Mouse (Mus musculus) thymus, postnatal 0 days (tissue): ENCODE data around the gene AU018091. TPM values are rescaled to one million over a fixed set of nuclear protein-coding genes. Genes with fewer than 3 reads are reported as not detected.
"Not testable (repeated sequence)": the region's sequence is repeated elsewhere in the genome, so short reads cannot be mapped to it uniquely, and the experiment has no call there.

Source experiments
- DNase-seq: peaks from one replicate; pipeline ENCODE4 v3.0.0-alpha.2; 2015; ENCODE audit warnings: low spot score
- polyA plus RNA-seq: library from polyadenylated mRNA; unstranded; fragments of >200 nt; fragmentation: Nextera tagmentation; extraction: Ambion mirVana; gene quantifications from 2 replicates; pipeline ENCODE4 v1.2.1, GENCODE M21; 2015

Gene AU018091
- not detected in 2 replicates for polyA plus RNA-seq

DNA sequence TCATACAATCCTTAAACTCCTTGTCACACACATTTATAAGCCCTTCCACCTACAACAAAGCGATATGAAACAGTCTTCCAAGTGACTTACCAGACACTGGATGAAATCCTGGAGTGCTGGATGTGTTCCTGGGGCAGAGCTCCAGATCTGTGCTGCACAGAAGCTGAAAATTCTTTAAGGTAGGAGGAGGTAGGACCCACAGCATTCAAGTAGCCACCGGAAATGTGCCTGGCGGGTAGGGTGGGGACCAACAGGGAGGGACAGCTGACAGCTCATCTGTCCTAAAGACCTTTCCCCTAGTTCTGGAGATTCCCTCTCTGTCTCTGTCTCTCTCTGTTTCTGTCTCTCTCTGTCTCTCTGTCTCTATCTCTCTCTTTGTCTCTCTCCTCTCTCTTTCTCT lies at the start of gene AU018091:
AU018091 (minus strand) TSS at position 279 of the 400 bp plus-strand sequence.
- DNase-seq: no peak

DNA sequence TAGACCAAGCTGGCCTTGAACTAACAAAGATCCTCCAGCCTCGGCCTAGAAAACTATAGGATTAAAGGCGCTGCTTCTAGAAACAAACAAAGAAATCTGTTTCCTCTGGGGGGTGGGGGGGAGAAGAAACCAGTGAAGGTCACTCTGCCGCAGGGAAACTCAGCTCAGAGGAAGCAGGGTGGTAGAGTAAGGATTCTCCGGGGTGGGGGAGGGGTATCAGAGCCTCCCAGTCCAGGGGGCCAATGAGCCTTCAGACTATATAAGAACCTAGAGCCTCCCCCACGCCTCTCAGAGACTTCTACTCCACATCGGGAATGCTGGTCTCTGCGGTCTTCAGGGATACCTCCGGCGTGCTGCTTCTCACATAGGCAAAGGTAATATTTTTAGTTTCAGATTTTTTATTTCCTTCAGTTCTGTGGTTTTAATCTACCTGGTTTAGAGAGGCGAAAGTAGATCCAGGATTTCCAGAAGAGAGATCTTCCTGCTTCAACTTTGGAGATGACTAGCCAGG lies 48.6 kb upstream of the AU018091 start:
- no peak for DNase-seq

GRCm38 (mm10) chr7:3216331-3216730 lies 47.3 kb upstream of the AU018091 start:
- no peak for DNase-seq

DNA sequence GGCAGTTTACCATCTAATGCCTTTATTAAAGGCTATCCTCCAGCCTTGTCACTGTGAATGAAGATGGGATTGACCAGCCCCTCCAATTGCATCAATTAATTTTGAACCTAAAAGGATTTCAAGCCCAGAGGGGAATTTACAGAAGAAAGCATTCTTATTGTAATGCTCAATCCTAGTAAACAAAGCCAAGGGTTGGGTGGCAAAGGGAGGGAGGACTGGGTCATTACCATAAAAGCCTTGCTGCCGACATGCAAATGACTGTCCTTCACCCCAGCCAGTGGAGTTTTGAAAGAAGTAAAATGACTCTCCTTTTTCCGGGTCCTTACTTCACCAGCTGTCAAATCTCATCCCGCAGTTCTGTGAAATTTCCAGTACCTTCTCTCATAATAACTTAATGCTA lies 44.6 kb upstream of the AU018091 start:
- DNase-seq: no peak

DNA sequence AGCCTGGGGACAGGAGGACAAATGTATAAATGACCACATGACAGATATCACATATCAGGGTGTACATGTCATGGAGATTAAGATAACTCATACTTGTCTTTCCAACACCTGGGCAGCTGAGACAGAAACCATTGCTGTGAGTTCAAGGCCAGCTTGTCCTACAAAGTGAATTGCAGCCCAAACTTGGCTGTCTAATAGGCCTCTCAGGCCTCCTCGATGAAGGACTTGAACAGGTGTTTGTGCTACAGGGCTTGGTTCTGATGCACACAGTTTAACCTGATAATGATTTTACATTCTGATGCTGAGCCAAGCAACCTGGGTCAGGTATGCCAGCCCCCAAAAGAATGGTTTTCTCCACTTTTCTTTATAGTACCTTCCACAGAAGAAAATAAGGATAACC lies 44.2 kb upstream of the AU018091 start:
- DNase-seq: no peak

DNA sequence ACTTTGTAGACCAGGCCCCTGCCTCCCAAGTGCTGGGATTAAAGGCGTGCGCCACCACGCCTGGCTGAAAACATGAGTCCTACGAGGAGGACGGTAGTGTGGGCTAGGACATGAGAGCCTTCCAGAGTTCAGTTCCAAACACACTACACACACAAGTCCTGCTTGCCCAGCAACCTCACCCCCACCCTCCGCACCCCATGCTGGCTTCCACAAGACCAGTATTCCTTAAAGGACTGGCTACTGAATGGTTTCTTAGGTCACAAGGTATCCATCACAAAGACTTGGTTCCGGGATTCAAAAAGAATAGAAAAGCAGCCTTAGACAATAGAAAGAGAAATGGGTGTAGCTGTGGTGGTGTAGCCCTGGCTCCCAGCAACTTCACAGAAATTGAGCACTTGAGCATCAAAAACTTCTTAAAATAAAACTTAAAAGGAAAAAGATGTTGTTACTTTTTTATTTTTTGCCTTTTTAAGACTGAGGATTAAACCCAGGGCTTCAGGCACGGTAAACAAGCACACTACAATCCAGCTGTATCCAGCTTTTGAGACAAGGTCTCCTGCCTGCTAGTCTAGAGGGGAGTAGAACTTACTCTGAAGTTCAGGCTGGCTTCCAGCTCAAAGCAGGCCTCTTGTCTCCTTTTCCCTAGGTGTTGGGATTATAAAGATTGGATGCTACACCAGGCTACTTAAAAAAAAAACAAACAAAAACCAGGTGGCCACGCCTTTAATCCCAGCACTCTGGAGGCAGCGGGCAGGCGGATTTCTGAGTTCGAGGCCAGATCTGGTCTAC lies 43.2 kb upstream of the AU018091 start:
- DNase-seq: no peak

- DNase-seq: no peak
Measured at GRCm38 (mm10) chr7:3211518-3211917, 42.5 kb upstream of the AU018091 start.

GRCm38 (mm10) chr7:3210605-3211004 lies 41.6 kb upstream of the AU018091 start:
- DNase-seq: no peak

- no peak for DNase-seq
Measured at GRCm38 (mm10) chr7:3206520-3206919, 37.5 kb upstream of the AU018091 start.

GRCm38 (mm10) chr7:3204628-3205027 lies 35.6 kb upstream of the AU018091 start:
- no peak for DNase-seq

DNA sequence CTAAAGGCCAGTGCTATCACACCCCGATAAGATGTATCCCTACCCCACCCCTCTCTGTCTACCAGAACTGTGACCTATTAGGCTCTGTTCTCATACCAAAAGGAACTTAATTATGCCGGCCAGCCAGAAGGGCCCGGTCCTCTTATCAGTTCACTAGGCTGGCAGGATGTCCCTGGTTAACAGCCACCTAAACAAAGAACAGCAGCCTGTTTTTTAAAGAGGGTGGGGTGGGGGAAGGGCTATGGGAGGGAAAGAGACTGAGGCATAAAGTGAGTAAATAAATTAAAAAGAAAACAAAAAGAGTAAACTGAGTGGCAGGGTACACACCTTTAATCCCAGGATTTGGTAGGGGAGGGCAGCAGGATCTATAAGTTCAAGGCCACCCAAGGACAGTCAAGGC lies 34.9 kb upstream of the AU018091 start:
- no peak for DNase-seq

DNA sequence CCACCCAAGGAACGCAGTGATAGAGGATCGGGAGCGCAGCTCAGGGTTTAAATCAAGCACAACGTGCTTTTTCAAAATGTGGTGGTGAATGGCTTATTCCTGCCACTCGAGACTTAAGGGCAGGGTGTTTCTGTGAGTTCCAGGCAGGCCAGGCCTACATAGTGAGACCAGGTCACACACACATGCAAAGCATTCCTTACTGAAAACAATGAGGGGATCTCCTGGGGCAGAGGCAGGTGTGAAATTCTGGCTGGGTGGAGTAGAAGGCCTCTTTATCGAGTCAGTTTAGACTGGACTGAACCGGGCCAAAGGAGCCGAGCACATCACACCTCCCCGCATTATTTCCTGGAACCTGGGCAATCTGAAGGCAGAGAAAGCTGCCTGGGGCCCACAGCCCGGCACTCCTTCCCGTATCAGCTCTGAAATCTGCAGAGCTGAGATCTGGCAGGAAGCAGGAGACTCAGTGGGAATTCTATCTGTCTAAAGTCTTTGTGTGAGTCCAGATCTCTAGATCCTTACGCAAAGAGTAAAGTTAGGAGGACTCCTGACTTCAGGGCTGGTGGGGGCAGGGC lies 32.2 kb upstream of the AU018091 start:
- DNase-seq: no peak

DNA sequence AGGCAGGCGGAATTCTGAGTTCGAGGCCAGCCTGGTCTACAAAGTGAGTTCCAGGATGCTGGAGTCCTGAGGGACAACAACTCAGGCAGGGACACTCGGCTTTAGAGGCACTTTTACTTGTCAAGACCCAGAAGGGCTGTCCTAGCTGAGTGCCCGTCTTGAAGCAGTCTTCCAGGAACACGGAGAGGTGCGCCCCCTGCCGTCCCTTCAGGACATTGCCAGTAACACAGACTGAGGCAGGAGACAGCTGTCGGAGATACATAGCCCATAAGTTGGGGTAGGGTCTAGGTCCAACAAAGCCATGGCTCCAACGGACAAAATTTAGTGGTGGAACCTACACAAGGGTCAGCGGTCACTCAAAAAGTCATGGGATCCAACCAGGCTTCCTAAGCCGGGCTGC lies 29.9 kb upstream of the AU018091 start:
- peak; percentile 12 for DNase-seq

DNA sequence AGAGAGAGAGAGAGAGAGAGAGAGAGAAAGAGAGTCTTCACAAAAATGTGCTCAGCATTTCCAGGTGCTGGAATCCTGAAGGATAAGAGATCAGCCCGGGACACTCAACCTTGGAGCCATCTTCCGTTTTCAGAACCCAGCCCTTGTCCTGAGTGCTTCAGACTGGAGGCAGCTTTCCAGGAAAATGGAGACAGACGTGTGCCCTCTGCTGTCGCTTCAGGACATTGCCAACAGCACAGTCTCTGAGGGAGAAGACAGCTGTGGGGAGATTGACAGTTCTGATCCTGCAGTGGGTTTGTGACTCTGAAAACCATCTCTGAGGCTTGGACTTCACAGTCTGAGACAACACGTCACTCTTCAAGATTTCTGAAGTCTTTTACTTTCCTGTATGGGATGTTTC lies 26.8 kb upstream of the AU018091 start:
- no peak for DNase-seq

DNA sequence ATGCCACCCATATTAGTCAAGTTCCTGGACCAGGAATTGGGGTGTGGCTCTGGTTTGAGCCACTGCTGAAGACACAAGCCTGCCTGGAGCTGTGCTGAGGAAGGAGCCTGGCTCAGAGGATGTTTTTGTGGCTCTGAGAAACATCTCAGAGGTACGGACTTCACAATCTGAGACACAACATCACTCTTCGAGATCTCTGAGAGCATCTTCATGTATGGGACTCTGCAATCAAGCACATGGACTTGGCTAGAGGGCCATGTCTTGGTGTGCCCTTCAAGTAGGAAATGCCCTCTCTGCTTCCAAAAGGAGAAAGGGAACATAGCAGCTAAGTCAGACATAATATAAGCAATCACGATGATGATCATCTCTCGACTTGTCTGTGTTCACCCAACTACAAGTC lies 25.5 kb upstream of the AU018091 start:
- no peak for DNase-seq

- no peak for DNase-seq
Measured at GRCm38 (mm10) chr7:3193905-3194304, 24.9 kb upstream of the AU018091 start.

DNA sequence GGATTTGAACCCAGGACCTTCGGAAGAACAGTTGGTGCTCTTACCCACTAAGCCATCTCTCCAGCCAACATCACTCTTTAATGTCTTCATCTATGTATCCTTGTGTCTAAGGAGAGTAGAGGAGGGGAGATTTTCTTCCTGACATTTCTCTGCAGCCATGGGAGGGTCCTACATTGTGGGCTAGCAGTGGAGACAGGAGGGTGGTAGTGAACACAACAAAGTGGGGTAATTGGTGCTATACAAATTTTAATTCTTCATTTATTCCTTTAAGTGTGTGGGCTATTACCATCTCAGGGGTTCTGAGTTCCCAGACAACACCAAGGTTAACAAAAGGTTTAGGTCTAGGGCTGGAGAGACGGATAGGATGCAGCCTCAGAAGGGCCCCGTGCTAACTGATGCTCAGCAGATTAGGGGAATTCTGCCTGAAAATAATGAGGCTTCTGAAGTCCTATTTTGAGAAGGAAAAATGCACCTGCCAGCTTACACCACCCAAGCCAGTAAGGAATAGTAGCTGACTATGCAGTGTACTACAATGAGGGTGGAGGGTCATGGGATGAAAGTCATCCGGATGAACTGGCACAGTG lies 24.1 kb upstream of the AU018091 start:
- DNase-seq: no peak

GRCm38 (mm10) chr7:3191971-3192498 lies 23.0 kb upstream of the AU018091 start:
- DNase-seq: no peak

GRCm38 (mm10) chr7:3186726-3187125 lies 17.7 kb upstream of the AU018091 start:
- DNase-seq: not testable (repeated sequence)

DNA sequence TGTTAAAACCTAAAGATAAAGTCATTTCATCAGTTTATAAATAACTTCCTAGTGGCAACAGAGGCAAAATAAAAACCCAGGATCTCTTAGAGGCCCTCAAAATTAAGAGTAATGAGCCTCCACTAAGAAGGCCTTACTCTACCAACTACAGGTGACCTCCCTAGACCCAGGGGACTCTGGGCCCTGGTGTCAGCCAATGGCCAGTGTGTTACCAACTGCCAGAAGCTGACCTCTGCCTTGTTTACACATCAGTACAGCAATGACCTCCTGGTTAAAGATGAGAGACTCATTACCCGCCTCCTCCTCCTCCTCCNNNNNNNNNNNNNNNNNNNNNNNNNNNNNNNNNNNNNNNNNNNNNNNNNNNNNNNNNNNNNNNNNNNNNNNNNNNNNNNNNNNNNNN lies 17.1 kb upstream of the AU018091 start:
- no peak for DNase-seq

GRCm38 (mm10) chr7:3184394-3184793 lies 15.4 kb upstream of the AU018091 start:
- DNase-seq: no peak

DNA sequence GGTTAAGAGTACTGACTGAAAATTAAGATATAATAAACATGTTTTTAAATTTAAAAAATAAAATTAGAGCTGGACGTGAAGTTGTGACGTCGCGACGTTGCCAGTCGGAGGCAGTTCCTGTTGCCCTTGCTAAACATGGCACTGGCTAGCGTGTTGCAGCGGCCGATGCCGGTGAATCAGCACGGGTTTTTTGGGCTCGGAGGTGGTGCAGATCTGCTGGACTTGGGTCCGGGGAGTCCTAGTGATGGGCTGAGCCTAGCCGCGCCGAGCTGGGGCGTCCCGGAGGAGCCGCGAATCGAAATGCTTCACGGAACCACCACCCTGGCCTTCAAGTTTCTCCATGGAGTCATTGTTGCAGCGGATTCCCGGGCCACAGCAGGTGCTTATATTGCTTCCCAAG lies 12.0 kb upstream of the AU018091 start:
- not testable (repeated sequence) for DNase-seq
